8 mouse cellular contexts compared by ENCODE assay signal in the genomic region with DNA sequence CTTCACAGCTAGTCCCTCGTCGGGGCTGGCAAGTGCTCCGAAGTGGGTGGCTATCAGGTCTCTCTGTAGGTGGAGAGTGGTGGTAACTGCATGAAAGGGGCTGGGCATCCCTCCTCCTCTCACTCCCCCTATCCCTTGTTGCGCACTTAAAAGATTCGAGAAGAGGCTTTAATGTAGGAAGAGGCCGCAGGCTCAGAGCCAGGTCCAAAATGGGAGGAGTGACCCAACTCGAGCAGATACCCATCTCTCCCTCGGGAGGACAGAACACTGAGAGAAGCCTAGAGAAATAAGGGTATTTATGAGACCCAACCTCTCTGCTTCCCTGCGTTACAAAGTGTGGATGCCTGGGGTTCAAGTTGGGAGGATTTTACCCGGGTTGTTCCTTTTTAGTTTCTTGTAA. TPM values are rescaled to one million over a fixed set of nuclear protein-coding genes. Genes with fewer than 3 reads are reported as not detected.
DNase-seq lines count a peak whose midpoint lies in the region; ATAC-seq and TF ChIP-seq lines count a peak whose summit lies in the region.

No protein-coding gene starts in this region.

- no peaks in the 10 kb centered on the region for H3K36me3 ChIP-seq in kidney, embryonic 14.5 days (ENCODE audit: control insufficient read depth, insufficient read depth, low read length)
- H3K36me3 ChIP-seq in hindbrain, embryonic 14.5 days (replicated peaks; ENCODE audit: control insufficient read depth, insufficient read depth): no peaks in the 10 kb centered on the region
- no peaks in the 10 kb centered on the region for H3K36me3 ChIP-seq in myocyte (ENCODE audit: control insufficient read depth, insufficient read depth)

- 7% methylated on average over 10 of the region's 10 CpGs for WGBS in kidney, embryonic 14.5 days
- 5% methylated on average over 10 of the region's 10 CpGs for WGBS in hindbrain, embryonic 14.5 days

- TF ChIP-seq POLR2A in myocyte (IDR thresholded peaks at IDR 0.05; ENCODE audit: insufficient read length, low read depth): no peak

- ATAC-seq in kidney, embryonic 14.5 days (ENCODE audit: low FRiP score, low TSS enrichment): 0 out of 2 replicates have a peak, but pooled peaks have one; percentile 20
- peak; percentile 7; the same call in 1 of the 2 replicates for ATAC-seq in hindbrain, embryonic 14.5 days (ENCODE audit: low FRiP score)

- no peaks in the 10 kb centered on the region for H3K9me3 ChIP-seq in kidney, embryonic 14.5 days (ENCODE audit: control insufficient read depth, low read length)
- no peaks in the 10 kb centered on the region for H3K9me3 ChIP-seq in hindbrain, embryonic 14.5 days (ENCODE audit: control insufficient read depth, low read length)

- H3K4me1 ChIP-seq in kidney, embryonic 14.5 days (ENCODE audit: control insufficient read depth, insufficient read depth, low read length): peaks cover 6% of the 10 kb centered on the region; the same call in 1 of the 2 replicates
- H3K4me1 ChIP-seq in hindbrain, embryonic 14.5 days (replicated peaks; ENCODE audit: control insufficient read depth, insufficient read depth, low read length): peaks cover 16% of the 10 kb centered on the region

- no peak for DNase-seq in kidney, postnatal 10 days
- DNase-seq in cerebellum, adult 9-11 months: peak; percentile 69
- no peak for DNase-seq in hindbrain, embryonic 14.5 days (ENCODE audit: low spot score)
- DNase-seq in urinary bladder, postnatal 4 days (ENCODE audit: low spot score in 2 of 2): no peak
- no peak for DNase-seq in lung, adult 18-20 months
- no peak for DNase-seq in adrenal gland, adult 8-10 months

- H3ac ChIP-seq in myocyte (ENCODE audit: control insufficient read depth, insufficient read length): no peak overlapping the region

- 0 out of 2 replicates have a peak, but pooled peaks cover 4% of the 10 kb centered on the region for H3K27me3 ChIP-seq in kidney, embryonic 14.5 days (ENCODE audit: control insufficient read depth, insufficient read depth, low read length)
- H3K27me3 ChIP-seq in hindbrain, embryonic 14.5 days (ENCODE audit: control insufficient read depth, insufficient read depth, low read length): no peaks in the 10 kb centered on the region
- H3K27me3 ChIP-seq in myocyte (ENCODE audit: control insufficient read depth, insufficient read depth, insufficient read length): no peaks in the 10 kb centered on the region

- H3K79me2 ChIP-seq in myocyte (ENCODE audit: control insufficient read depth, insufficient read depth): no peaks in the 10 kb centered on the region

- no peak overlapping the region for H3K27ac ChIP-seq in kidney, embryonic 14.5 days (ENCODE audit: low read depth, low read length)
- H3K27ac ChIP-seq in hindbrain, embryonic 14.5 days: peak overlapping the region; percentile 78

- 0 out of 2 replicates have a peak overlapping the region, but pooled peaks have one; percentile 7 for H3K9ac ChIP-seq in kidney, embryonic 14.5 days (ENCODE audit: low read depth, low read length)
- peak overlapping the region; percentile 67 for H3K9ac ChIP-seq in hindbrain, embryonic 14.5 days

- peak overlapping the region; percentile 69 for H3K4me2 ChIP-seq in kidney, embryonic 14.5 days (replicated peaks; ENCODE audit: low read depth, low read length)
- H3K4me2 ChIP-seq in hindbrain, embryonic 14.5 days (replicated peaks): peak overlapping the region; percentile 65
- peak overlapping the region; percentile 78 for H3K4me2 ChIP-seq in myocyte (ENCODE audit: low read depth)

- H3K4me3 ChIP-seq in kidney, embryonic 14.5 days (ENCODE audit: low read length): peak overlapping the region; percentile 34
- peak overlapping the region; percentile 44 for H3K4me3 ChIP-seq in hindbrain, embryonic 14.5 days (replicated peaks; ENCODE audit: low read length)
- peak overlapping the region; percentile 6 for H3K4me3 ChIP-seq in myocyte

TF ChIP-seq in myocyte, 11 proteins besides CTCF, POLR2A, EP300 and RAD21:
- TF ChIP-seq CEBPB (IDR thresholded peaks at IDR 0.05; ENCODE audit: insufficient read depth, poor library complexity, severe bottlenecking): no peak
- no peak for TF ChIP-seq MAX (IDR thresholded peaks at IDR 0.05; ENCODE audit: low read depth)
- TF ChIP-seq TCF12 (IDR thresholded peaks at IDR 0.05; ENCODE audit: insufficient read depth, poor library complexity, severe bottlenecking): no peak
- TF ChIP-seq MYOD1 (IDR thresholded peaks at IDR 0.05; ENCODE audit: control insufficient read depth in 1 of 3, insufficient read length in 2 of 3, low read depth in 2 of 3): no peak
- no peak for TF ChIP-seq TCF3 (IDR thresholded peaks at IDR 0.05; ENCODE audit: insufficient read length, low read depth)

RNA-seq across cellular contexts. Expression of a gene that starts 0.5 kb away (rescaled TPM):
- 0.05 TPM in 1 of 2 replicates, not detected in the other for polyA plus RNA-seq in kidney, embryonic 14.5 days (2014; fragmentation: Nextera tagmentation; extraction: Ambion mirVana)
- polyA plus RNA-seq in hindbrain, embryonic 14.5 days (2014; fragmentation: Nextera tagmentation; extraction: Ambion mirVana): 65.8 and 79.2 TPM in 2 replicates
- polyA plus RNA-seq in myocyte (2012; fragmentation: generic; extraction: Trizol): 0.06 TPM
- total RNA-seq in adrenal gland, adult 8-10 months (2022): 10 to 100 TPM; 43.7 to 68.9 (median 51.7) TPM

RNA-seq across cellular contexts. Expression of a gene that starts 6.5 kb away (rescaled TPM):
- polyA plus RNA-seq in kidney, embryonic 14.5 days (2014; fragmentation: Nextera tagmentation; extraction: Ambion mirVana): not detected in 2 replicates
- not detected in 2 replicates for polyA plus RNA-seq in hindbrain, embryonic 14.5 days (2014; fragmentation: Nextera tagmentation; extraction: Ambion mirVana)
- polyA plus RNA-seq in myocyte (2012; fragmentation: generic; extraction: Trizol): not detected
- not detected for total RNA-seq in adrenal gland, adult 8-10 months (2022)

RNA-seq across cellular contexts. Expression of a gene that starts 16.6 kb away (rescaled TPM):
- 0.34 and 0.68 TPM in 2 replicates for polyA plus RNA-seq in kidney, embryonic 14.5 days (2014; fragmentation: Nextera tagmentation; extraction: Ambion mirVana)
- 0.48 and 0.87 TPM in 2 replicates for polyA plus RNA-seq in hindbrain, embryonic 14.5 days (2014; fragmentation: Nextera tagmentation; extraction: Ambion mirVana)
- 9.0 TPM for polyA plus RNA-seq in myocyte (2012; fragmentation: generic; extraction: Trizol)
- 10 to 100 TPM in 2 of 4 experiments, 1 to 10 TPM in 2; 5.3 to 18.8 (median 11.2) TPM for total RNA-seq in adrenal gland, adult 8-10 months (2022)

RNA-seq across cellular contexts. Expression of a gene that starts 33.5 kb away (rescaled TPM):
- polyA plus RNA-seq in kidney, embryonic 14.5 days (2014; fragmentation: Nextera tagmentation; extraction: Ambion mirVana): 18.3 and 22.0 TPM in 2 replicates
- polyA plus RNA-seq in hindbrain, embryonic 14.5 days (2014; fragmentation: Nextera tagmentation; extraction: Ambion mirVana): 29.5 and 30.6 TPM in 2 replicates
- 10.5 TPM for polyA plus RNA-seq in myocyte (2012; fragmentation: generic; extraction: Trizol)
- 10 to 100 TPM; 36.3 to 48.6 (median 39.9) TPM for total RNA-seq in adrenal gland, adult 8-10 months (2022)

RNA-seq across cellular contexts. Expression of a gene that starts 34.7 kb away (rescaled TPM):
- polyA plus RNA-seq in kidney, embryonic 14.5 days (2014; fragmentation: Nextera tagmentation; extraction: Ambion mirVana): 134 and 141 TPM in 2 replicates
- 16.1 and 25.1 TPM in 2 replicates for polyA plus RNA-seq in hindbrain, embryonic 14.5 days (2014; fragmentation: Nextera tagmentation; extraction: Ambion mirVana)
- 42.2 TPM for polyA plus RNA-seq in myocyte (2012; fragmentation: generic; extraction: Trizol)
- total RNA-seq in adrenal gland, adult 8-10 months (2022): 1 to 10 TPM; 1.3 to 3.2 (median 2.5) TPM

Comparison
In these comparisons a context has a peak if more than half of its experiments do, and no peak if none do; other contexts are left out.
1. RNA of a gene that starts 0.5 kb away (polyA plus RNA-seq): 65.8 to 79.2 TPM in hindbrain, embryonic 14.5 days; 0.06 TPM in myocyte (single experiment) and 0.05 TPM in kidney, embryonic 14.5 days; every median in the first group is over 10 times any median in the second.
2. Peak in every context shown above with its lines, with median percentiles within 50 percentile points of each other: H3K4me2 ChIP-seq and H3K4me3 ChIP-seq.